Mouse (Mus musculus): ENCODE data around the gene Gm49380. TPM values are rescaled to one million over a fixed set of nuclear protein-coding genes. Genes with fewer than 3 reads are reported as not detected.

The Gm49380 gene
- polyA plus RNA-seq, 1 experiment from 2014 or later: 0.21 TPM

- Histone ChIP-seq H3K9ac (ENCODE audit: low read length) (no peak overlapping the region), H3K27ac (ENCODE audit: low read length) (no peak overlapping the region), H3K27me3 (ENCODE audit: control insufficient read depth, insufficient read depth, low read length) (no peaks in the 10 kb centered on the region), H3K4me3 (replicated peaks; ENCODE audit: low read length) (no peak overlapping the region), H3K4me2 (ENCODE audit: low read depth, low read length) (no peak overlapping the region), H3K4me1 (ENCODE audit: control insufficient read depth, insufficient read depth, low read length) (no peaks in the 10 kb centered on the region), H3K9me3 (replicated peaks; ENCODE audit: control insufficient read depth, low read length) (no peaks in the 10 kb centered on the region), H3K36me3 (ENCODE audit: control insufficient read depth, insufficient read depth, low read length) (no peaks in the 10 kb centered on the region)
- 77% methylated on average over 5 of the region's 5 CpGs for WGBS
- no peak for ATAC-seq (ENCODE audit: insufficient read depth, low FRiP score)
Measured at GRCm38 (mm10) chr9:44031079-44031478, 82.2 kb downstream of the Gm49380 start.

GRCm38 (mm10) chr9:44030646-44031045, 82.7 kb downstream of the Gm49380 start:
- Histone ChIP-seq H3K4me3 (replicated peaks; ENCODE audit: low read length) (no peak overlapping the region), H3K27me3 (ENCODE audit: control insufficient read depth, insufficient read depth, low read length) (no peaks in the 10 kb centered on the region), H3K4me1 (ENCODE audit: control insufficient read depth, insufficient read depth, low read length) (no peaks in the 10 kb centered on the region), H3K9me3 (replicated peaks; ENCODE audit: control insufficient read depth, low read length) (no peaks in the 10 kb centered on the region), H3K4me2 (ENCODE audit: low read depth, low read length) (no peak overlapping the region), H3K9ac (ENCODE audit: low read length) (no peak overlapping the region), H3K36me3 (ENCODE audit: control insufficient read depth, insufficient read depth, low read length) (no peaks in the 10 kb centered on the region), H3K27ac (ENCODE audit: low read length) (no peak overlapping the region)
- no peak for ATAC-seq (ENCODE audit: insufficient read depth, low FRiP score)
- 93% methylated on average over 4 of the region's 4 CpGs for WGBS

GRCm38 (mm10) chr9:44029580-44030236, 83.6 kb downstream of the Gm49380 start:
- no peaks in the 10 kb centered on the region for H3K36me3 ChIP-seq (ENCODE audit: control insufficient read depth, insufficient read depth, low read length)
- ATAC-seq (ENCODE audit: insufficient read depth, low FRiP score): no peak; the same call in 1 of the 2 replicates
- H3K9me3 ChIP-seq (replicated peaks; ENCODE audit: control insufficient read depth, low read length): no peaks in the 10 kb centered on the region
- H3K27me3 ChIP-seq (ENCODE audit: control insufficient read depth, insufficient read depth, low read length): no peaks in the 10 kb centered on the region
- H3K4me1 ChIP-seq (ENCODE audit: control insufficient read depth, insufficient read depth, low read length): no peaks in the 10 kb centered on the region
- H3K27ac ChIP-seq (ENCODE audit: low read length): no peak overlapping the region
- no peak overlapping the region for H3K4me2 ChIP-seq (ENCODE audit: low read depth, low read length)
- 38% methylated on average over 5 of the region's 5 CpGs for WGBS
- H3K4me3 ChIP-seq (replicated peaks; ENCODE audit: low read length): no peak overlapping the region
- no peak overlapping the region for H3K9ac ChIP-seq (ENCODE audit: low read length)

- H3K4me3 ChIP-seq (replicated peaks; ENCODE audit: low read length): no peak overlapping the region
- ATAC-seq (ENCODE audit: insufficient read depth, low FRiP score): no peak
- no peaks in the 10 kb centered on the region for H3K4me1 ChIP-seq (ENCODE audit: control insufficient read depth, insufficient read depth, low read length)
- 78% methylated on average over 3 of the region's 3 CpGs for WGBS
- H3K36me3 ChIP-seq (ENCODE audit: control insufficient read depth, insufficient read depth, low read length): no peaks in the 10 kb centered on the region
- H3K4me2 ChIP-seq (ENCODE audit: low read depth, low read length): no peak overlapping the region
- H3K9me3 ChIP-seq (replicated peaks; ENCODE audit: control insufficient read depth, low read length): no peaks in the 10 kb centered on the region
- H3K27me3 ChIP-seq (ENCODE audit: control insufficient read depth, insufficient read depth, low read length): no peaks in the 10 kb centered on the region
- no peak overlapping the region for H3K27ac ChIP-seq (ENCODE audit: low read length)
- H3K9ac ChIP-seq (ENCODE audit: low read length): no peak overlapping the region
Measured at GRCm38 (mm10) chr9:44024096-44024495, 89.2 kb downstream of the Gm49380 start.

- no peak overlapping the region for H3K4me2 ChIP-seq (ENCODE audit: low read depth, low read length)
- 62% methylated on average over 8 of the region's 8 CpGs for WGBS
- no peak overlapping the region for H3K9ac ChIP-seq (ENCODE audit: low read length)
- no peaks in the 10 kb centered on the region for H3K36me3 ChIP-seq (ENCODE audit: control insufficient read depth, insufficient read depth, low read length)
- H3K9me3 ChIP-seq (replicated peaks; ENCODE audit: control insufficient read depth, low read length): no peaks in the 10 kb centered on the region
- H3K27ac ChIP-seq (ENCODE audit: low read length): no peak overlapping the region
- H3K4me3 ChIP-seq (replicated peaks; ENCODE audit: low read length): no peak overlapping the region
- ATAC-seq (ENCODE audit: insufficient read depth, low FRiP score): no peak
- H3K4me1 ChIP-seq (ENCODE audit: control insufficient read depth, insufficient read depth, low read length): no peaks in the 10 kb centered on the region
- no peaks in the 10 kb centered on the region for H3K27me3 ChIP-seq (ENCODE audit: control insufficient read depth, insufficient read depth, low read length)
Measured at GRCm38 (mm10) chr9:44022100-44022847, 91.0 kb downstream of the Gm49380 start.

GRCm38 (mm10) chr9:44020001-44020400, 93.3 kb downstream of the Gm49380 start:
- H3K9ac ChIP-seq (ENCODE audit: low read length): no peak overlapping the region
- H3K27me3 ChIP-seq (ENCODE audit: control insufficient read depth, insufficient read depth, low read length): no peaks in the 10 kb centered on the region
- no peaks in the 10 kb centered on the region for H3K4me1 ChIP-seq (ENCODE audit: control insufficient read depth, insufficient read depth, low read length)
- no peak overlapping the region for H3K4me3 ChIP-seq (replicated peaks; ENCODE audit: low read length)
- H3K9me3 ChIP-seq (replicated peaks; ENCODE audit: control insufficient read depth, low read length): no peaks in the 10 kb centered on the region
- no peak for ATAC-seq (ENCODE audit: insufficient read depth, low FRiP score)
- H3K4me2 ChIP-seq (ENCODE audit: low read depth, low read length): no peak overlapping the region
- H3K36me3 ChIP-seq (ENCODE audit: control insufficient read depth, insufficient read depth, low read length): no peaks in the 10 kb centered on the region
- 71% methylated on average over 7 of the region's 7 CpGs for WGBS
- H3K27ac ChIP-seq (ENCODE audit: low read length): no peak overlapping the region

- Histone ChIP-seq H3K4me1 (ENCODE audit: control insufficient read depth, insufficient read depth, low read length) (no peaks in the 10 kb centered on the region), H3K27ac (ENCODE audit: low read length) (no peak overlapping the region), H3K9ac (ENCODE audit: low read length) (no peak overlapping the region), H3K9me3 (replicated peaks; ENCODE audit: control insufficient read depth, low read length) (no peaks in the 10 kb centered on the region), H3K27me3 (ENCODE audit: control insufficient read depth, insufficient read depth, low read length) (no peaks in the 10 kb centered on the region), H3K36me3 (ENCODE audit: control insufficient read depth, insufficient read depth, low read length) (no peaks in the 10 kb centered on the region), H3K4me2 (ENCODE audit: low read depth, low read length) (no peak overlapping the region), H3K4me3 (replicated peaks; ENCODE audit: low read length) (no peak overlapping the region)
- ATAC-seq (ENCODE audit: insufficient read depth, low FRiP score): no peak
- WGBS: 70% methylated on average over 5 of the region's 5 CpGs
Measured at GRCm38 (mm10) chr9:44017846-44018245, 95.5 kb downstream of the Gm49380 start.

Other genes with a start within 250 kb of the Gm49380 start
- 1.7 and 2.0 TPM in 2 replicates for gene Thy1, start 70.1 kb downstream of the Gm49380 start, polyA plus RNA-seq (2015; fragmentation: Nextera tagmentation; extraction: Ambion mirVana)
- gene Usp2, start 46.5 kb downstream of the Gm49380 start, polyA plus RNA-seq (2015; fragmentation: Nextera tagmentation; extraction: Ambion mirVana): 16.1 and 21.5 TPM in 2 replicates
- gene Mfrp, start 11.8 kb downstream of the Gm49380 start, polyA plus RNA-seq (2015; fragmentation: Nextera tagmentation; extraction: Ambion mirVana): 0.08 and 0.20 TPM in 2 replicates
- gene C1qtnf5, start 6.3 kb downstream of the Gm49380 start, polyA plus RNA-seq (2015; fragmentation: Nextera tagmentation; extraction: Ambion mirVana): 2.4 and 2.5 TPM in 2 replicates
- gene Rnf26, start within 50 bp of the Gm49380 start, polyA plus RNA-seq (2015; fragmentation: Nextera tagmentation; extraction: Ambion mirVana): 42.3 and 50.6 TPM in 2 replicates
- gene Mcam, start 21.0 kb upstream of the Gm49380 start, polyA plus RNA-seq (2015; fragmentation: Nextera tagmentation; extraction: Ambion mirVana): 53.6 and 56.9 TPM in 2 replicates
- gene Cbl, start 120.5 kb upstream of the Gm49380 start, polyA plus RNA-seq (2015; fragmentation: Nextera tagmentation; extraction: Ambion mirVana): 12.5 and 14.0 TPM in 2 replicates
- 0.19 and 0.55 TPM in 2 replicates for gene Ccdc153, start 127.2 kb upstream of the Gm49380 start, polyA plus RNA-seq (2015; fragmentation: Nextera tagmentation; extraction: Ambion mirVana)
- 1.3 and 2.4 TPM in 2 replicates for gene Pdzd3, start 138.0 kb upstream of the Gm49380 start, polyA plus RNA-seq (2015; fragmentation: Nextera tagmentation; extraction: Ambion mirVana)
- gene Nlrx1, start 155.1 kb upstream of the Gm49380 start, polyA plus RNA-seq (2015; fragmentation: Nextera tagmentation; extraction: Ambion mirVana): 11.4 and 13.7 TPM in 2 replicates
- 5.2 and 5.3 TPM in 2 replicates for gene Abcg4, start 175.1 kb upstream of the Gm49380 start, polyA plus RNA-seq (2015; fragmentation: Nextera tagmentation; extraction: Ambion mirVana)
- 21.2 and 23.6 TPM in 2 replicates for gene Hinfp, start 192.2 kb upstream of the Gm49380 start, polyA plus RNA-seq (2015; fragmentation: Nextera tagmentation; extraction: Ambion mirVana)
- gene C2cd2l, start 206.8 kb upstream of the Gm49380 start, polyA plus RNA-seq (2015; fragmentation: Nextera tagmentation; extraction: Ambion mirVana): 6.7 and 8.0 TPM in 2 replicates
- gene Dpagt1, start 212.5 kb upstream of the Gm49380 start, polyA plus RNA-seq (2015; fragmentation: Nextera tagmentation; extraction: Ambion mirVana): 32.0 and 40.6 TPM in 2 replicates
- gene H2afx, start 221.2 kb upstream of the Gm49380 start, polyA plus RNA-seq (2015; fragmentation: Nextera tagmentation; extraction: Ambion mirVana): 203 and 218 TPM in 2 replicates
- gene Hmbs, start 230.7 kb upstream of the Gm49380 start, polyA plus RNA-seq (2015; fragmentation: Nextera tagmentation; extraction: Ambion mirVana): 162 and 170 TPM in 2 replicates
- gene Vps11, start 248.2 kb upstream of the Gm49380 start, polyA plus RNA-seq (2015; fragmentation: Nextera tagmentation; extraction: Ambion mirVana): 30.0 and 31.6 TPM in 2 replicates

Data from stomach, embryonic 16.5 days (tissue).